Mouse (Mus musculus): ENCODE data around the gene Ctr9.

Gene Ctr9

GRCm38 (mm10) chr7:111048920-111049319 lies 20.2 kb downstream of the Ctr9 start:
- no peak for DNase-seq

GRCm38 (mm10) chr7:111049652-111050421 lies 21.1 kb downstream of the Ctr9 start:
- DNase-seq, result peak; percentile 44

DNA sequence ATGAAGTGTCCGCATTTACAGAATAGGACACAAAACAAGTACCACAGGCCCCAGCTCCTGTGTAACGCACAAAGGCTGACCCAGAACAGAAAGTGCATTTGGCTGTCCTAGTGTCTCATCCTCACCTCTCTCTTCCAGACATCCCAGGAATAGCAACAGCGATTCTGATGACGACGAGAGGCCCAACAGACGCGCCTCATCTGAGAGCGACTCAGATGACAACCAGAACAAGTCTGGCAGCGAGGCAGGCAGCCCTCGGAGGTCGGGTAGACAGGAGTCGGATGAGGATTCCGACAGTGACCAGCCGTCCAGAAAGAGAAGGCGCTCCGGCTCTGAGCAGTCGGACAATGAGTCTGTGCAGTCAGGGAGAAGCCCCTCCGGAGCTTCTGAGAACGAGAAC lies 26.5 kb downstream of the Ctr9 start:
- no peak for DNase-seq

DNA sequence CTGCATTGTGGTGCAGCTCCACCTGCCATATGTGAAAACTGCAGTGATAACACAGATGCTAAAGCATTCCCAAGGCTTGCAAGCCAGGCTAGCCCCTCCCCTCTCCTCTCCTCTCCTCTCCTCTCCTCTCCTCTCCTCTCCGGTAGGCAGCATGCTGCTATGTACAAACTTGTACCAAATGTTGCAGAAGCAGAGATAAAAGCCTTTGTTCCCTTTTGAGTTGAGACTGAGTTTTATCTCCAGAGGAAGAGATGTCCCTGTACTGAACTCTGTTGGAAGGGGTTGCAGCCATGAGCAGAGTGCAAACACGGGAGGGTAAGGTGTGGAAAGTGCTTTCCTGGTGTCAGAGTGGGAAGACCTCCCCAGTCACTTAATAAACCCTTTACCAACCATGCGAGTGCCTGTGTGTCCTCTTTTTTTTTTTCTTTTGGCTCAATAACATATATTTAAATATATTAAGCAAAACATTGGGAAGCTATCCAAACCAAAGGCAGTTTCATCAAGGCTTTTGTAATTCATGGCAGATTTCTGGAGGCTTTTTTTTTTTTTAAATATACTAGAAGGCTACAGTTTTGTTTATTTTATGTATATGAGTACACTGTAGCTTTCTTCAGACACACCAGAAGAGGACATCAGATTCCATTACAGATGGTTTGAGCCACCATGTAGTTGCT lies 27.4 kb downstream of the Ctr9 start:
- no peak for DNase-seq

DNA sequence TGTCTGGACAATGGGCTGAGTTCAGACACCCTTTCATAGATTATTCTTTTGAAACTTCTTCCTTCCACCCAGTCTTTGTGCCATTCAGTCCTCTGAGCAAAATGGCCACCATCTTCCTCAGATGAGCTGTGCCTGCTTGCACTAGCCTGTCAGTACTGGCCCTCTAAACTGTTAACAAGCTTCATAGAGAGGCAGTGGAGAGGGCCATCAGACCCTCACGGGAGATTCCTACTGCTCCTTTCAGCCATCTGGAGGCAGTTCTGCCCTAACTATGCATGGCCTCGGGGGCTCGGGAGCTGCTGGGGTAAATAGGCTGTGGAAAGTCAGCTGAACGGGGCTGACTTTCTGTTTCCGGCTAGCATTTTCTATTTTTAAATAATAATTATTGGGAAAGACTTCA lies 30.8 kb downstream of the Ctr9 start:
- no peak for DNase-seq

GRCm38 (mm10) chr7:111062971-111063370 lies 34.2 kb downstream of the Ctr9 start:
- DNase-seq, result no peak

DNA sequence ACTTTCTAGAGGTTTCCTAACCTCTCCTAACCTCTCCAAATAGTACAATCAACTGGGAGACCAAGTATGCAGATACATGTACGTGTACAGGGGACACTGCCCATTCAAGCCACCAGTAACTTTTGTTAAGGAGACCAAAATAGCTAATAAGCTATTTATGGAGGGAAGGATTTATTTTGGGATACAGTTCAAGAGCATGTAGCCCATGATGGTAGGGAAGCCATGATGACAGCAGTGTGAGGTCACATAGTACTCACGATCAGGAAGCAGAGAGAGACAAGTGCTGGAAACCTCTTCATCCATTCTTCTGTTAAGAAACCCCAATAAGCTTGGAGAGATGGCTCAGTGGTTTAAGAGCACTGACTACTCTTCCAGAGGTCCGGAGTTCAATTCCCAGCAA lies 39.4 kb downstream of the Ctr9 start:
- DNase-seq, result no peak

- DNase-seq, result no peak
Observed at GRCm38 (mm10) chr7:111069439-111070166, 40.9 kb downstream of the Ctr9 start.

DNA sequence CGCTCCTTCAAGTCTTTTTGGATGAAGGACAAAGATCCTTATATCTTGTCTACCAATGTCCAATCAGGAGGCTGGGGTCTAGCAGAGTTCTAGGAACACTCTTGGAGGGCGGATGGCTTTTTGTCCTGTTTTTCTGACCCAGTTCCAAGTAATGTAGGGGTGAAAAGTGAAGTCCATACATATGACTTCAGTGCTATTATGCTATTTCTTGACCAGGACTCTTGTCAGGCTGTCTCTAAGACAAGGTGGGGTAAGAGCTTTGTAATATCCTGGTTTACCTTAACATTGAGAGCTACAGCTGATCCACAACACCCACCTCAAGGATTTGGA lies 41.4 kb downstream of the Ctr9 start:
- no peak for DNase-seq

DNA sequence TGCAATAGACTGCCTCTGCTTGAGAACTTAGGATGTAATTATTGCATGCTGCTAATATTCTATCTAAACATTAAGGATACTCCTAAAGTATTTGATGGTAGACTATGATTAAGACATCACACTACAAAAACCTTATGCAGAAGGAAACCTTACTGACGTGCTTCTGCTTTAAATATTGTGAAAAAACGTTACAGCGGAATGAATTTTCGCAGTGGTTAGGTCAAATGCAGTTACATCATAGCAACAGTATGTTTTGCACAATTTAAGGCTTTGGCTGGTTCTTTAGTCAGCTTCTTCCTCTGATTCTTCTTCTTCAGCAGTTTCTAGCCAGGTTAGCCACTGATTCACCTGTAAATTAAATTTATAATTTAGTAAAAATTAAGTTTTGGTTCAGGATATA lies 43.7 kb downstream of the Ctr9 start:
- no peak for DNase-seq

- DNase-seq, result no peak
Observed at GRCm38 (mm10) chr7:111075288-111075687, 46.5 kb downstream of the Ctr9 start.

DNA sequence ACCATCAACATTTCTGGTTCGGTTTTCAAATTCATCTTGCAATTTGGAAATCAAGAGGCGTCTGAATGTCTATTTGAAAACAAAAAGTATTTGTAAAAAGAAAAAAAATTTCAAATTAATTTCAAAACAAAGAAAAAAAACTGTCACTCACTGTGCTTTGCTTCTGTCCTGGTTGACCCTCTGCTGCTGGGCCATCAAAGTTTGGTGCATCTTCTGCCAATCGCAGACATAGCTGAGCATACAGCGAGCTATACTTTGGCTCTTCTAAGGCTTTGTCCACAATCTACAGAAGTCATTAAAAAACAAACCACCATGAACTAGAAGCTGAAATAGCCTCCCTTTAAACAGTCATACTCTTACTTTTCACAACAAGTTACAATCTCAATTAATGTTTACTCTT lies 49.5 kb downstream of the Ctr9 start:
- no peak for DNase-seq

DNA sequence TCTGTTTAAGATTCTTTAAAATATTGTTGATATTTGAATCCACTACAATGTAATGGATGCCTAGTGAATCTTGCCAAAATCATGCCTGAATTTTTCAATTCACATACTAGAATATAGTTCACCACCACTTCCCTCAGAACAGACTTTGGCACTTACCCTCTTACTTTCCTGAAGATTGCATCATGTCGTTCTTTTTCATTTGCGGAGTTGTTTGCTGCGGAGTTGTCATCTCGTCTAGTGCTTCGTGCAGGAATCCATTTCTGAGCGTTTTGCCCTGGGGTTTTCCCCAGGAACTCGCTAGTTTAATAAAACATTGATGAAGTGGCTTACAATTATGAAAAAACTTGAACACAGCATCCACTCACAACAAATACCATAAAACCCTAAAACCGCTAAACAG lies 51.3 kb downstream of the Ctr9 start:
- DNase-seq, result no peak

DNA sequence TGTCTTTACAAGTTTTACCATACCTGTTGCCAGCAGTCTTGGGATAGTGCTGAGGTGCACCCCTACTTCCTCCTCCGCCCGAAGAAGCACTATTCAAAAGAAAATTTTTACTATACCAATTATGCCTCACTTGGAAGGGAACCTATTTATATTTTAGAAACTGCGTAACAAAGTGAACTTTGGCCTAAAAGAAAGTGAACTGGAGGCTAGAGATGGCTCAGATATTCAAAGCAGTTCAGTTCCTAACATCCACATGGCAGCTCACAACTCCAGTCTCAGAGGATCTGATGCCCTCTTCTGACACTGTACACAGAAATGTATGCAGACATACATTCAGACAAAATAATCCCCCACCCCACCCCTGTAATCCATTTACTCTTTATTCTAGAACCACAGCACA lies 52.1 kb downstream of the Ctr9 start:
- no peak for DNase-seq

DNA sequence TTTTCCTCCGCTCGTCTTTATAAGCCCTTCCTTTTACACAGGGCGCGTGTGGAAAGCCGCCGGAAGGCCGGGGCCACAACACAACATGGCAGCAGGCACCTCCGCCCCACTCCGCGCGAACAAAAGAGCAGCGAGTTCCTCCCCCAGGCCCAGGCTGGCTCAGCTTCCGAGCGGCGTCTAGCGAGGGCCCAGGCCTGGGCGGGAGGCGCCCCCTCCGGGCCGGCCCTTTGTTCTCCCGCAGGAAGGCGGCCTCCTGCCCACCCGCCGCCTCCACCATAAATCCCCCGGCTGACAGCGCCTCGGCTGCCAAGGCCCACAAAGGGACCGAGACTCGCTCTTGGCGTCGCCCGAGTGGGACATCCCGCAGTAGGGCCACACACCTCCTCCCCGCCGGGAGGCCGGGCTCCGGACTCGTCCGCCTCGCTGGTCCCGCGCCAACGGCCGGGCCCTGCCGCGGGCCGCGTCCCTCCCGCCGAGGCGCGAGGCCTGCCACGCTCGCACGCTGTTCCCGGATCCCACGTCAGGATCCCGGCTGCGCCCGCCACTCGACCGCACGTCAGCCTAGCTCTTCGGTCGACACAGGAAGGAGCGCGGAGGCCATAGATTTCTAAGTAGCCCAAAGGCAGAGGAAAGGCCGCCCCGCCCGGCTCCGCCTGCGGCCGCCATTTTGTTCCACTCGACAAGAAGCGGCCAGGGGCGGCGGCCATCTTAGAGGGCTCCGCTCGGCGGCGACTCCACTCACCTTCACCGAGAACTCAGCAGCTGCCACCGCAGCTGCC lies 53.5 kb downstream of the Ctr9 start:
- DNase-seq, result peak; percentile 82

DNA sequence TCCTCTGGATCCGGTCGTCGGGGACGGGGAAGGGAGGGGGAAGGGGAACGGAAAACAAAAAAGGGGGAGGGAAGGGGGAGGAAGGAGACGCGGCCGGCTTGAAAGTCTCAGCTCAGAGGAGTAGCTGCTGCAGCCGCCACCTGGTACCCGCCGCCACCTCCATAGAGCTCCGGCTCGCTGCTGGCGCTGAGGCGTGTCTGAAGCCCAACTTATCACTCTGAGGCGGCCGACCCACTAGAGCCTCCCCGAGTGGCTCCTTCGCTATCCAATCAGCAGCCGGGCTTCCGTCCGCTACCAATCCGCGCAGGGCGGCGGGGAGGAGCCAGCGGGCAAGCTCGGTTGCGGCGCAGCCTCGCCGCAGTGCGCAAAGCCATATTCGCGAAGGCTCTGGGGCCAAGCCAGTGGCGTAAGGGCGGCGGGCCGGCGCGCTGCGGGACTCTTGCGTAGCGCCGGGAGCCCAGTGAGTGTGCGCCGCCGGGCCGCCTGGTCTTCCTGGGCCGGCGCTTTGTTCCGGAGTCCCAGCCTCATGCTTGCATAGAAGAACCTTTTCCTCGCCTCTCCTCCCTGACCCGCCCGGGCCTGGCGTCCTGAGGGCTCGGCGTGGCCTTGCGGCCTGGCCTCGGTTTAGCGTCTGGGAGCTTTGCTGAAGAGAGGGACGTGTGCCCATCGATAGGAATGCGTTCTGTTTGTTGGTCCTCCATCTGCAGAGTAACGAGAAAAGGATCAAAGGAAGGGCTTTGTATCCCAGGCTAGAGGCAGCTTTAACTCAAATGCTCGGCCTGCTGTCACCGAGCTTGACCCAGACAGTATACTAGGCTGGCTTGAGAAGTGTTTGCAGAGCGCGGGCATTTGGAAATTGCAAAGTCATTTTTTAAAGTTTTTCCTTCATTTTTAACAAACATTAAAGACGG lies 54.3 kb downstream of the Ctr9 start, which contains the start of gene Eif4g2:
Eif4g2 (minus strand) TSS at position 209 of the 911 bp plus-strand sequence.
- peak; percentile 99 for DNase-seq

DNA sequence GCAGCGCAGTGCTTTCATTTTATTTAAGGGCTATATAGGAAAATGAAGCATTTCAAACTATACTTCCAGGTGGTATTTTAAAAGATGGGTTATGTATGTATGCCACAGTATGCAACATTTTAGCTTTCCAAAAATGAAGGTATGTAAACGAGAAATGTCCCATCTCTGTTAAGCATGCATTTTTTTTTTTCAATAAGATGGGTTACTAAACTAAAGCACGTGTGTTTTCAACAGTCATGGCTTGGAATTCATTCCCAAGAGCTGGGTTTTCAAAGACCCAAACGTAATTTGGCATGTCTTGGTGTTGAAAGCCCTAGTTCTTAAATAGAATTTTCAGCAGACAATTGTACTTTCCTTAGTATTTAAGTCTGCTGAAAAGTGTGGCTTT lies 55.0 kb downstream of the Ctr9 start:
- DNase-seq, result no peak

DNA sequence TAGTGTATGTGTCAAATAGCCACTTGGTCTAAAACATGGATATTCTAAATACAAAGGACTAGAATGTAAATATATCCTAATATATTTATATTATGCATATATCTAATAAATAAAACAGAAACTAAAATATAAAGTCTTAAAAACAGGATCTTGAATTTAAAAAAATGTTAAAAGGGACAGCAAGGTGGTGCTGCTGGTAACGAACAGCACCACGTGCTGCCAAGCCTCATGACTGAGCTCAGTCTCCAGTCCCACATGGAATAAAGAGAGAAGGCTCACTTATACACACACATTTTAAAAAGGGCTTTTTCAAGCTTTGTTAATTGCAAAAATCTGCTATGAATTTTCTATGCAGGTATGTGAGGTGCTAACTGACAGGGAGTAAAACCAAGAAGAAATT lies 55.7 kb downstream of the Ctr9 start:
- no peak for DNase-seq

DNA sequence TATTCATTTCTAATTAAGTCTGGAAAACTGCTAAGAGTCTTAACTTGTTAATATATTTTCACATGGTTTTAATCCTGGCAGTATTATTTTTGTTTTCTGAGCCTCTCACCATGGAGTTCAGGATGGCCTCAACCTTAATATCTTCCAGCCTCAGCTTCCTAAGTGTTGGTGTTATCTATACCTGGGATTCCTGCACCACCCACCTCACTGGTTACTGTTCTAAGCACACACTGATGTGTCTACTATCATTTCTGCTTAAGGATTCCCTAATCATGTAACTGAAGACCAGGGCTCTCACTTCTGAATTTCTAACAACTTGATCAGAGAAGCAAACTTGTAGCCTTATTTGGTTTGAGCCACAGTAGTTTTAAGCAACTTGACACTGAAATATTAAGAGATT lies 56.4 kb downstream of the Ctr9 start:
- no peak for DNase-seq

DNA sequence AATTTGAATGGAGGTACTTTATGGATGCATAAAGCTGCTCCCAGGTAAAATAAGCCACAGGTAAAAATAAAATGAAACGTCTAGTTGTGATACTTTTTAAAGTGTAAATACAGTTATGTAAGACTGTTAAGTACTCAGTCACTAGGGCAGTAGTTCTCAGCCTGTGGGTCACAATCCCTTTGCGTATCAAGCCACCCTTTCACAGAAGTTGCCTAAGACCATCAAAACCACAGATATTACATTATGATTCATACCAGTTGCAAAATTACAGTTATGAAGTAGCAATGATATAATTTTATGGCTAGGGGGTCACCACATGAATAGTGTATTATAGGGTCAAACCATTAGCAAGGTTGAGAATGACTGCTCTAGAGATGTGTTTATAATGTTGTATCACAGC lies 66.4 kb downstream of the Ctr9 start:
- DNase-seq, result no peak

- DNase-seq, result no peak
Observed at GRCm38 (mm10) chr7:111098196-111098595, 69.4 kb downstream of the Ctr9 start.
